Mouse (Mus musculus) limb, embryonic 10.5 days (tissue): ENCODE data around the gene Tyk2. TPM values are rescaled to one million over a fixed set of nuclear protein-coding genes. Genes with fewer than 3 reads are reported as not detected.

Experiments used
- microRNA-seq: library from miRNA; unstranded; fragments of <30 nt; microRNA quantifications from one replicate; pipeline ENCODE4, GENCODE M21; 2017
- polyA plus RNA-seq: library from polyadenylated mRNA; unstranded; fragments of >200 nt; fragmentation: Nextera tagmentation; extraction: Ambion mirVana; gene quantifications from 2 replicates; pipeline ENCODE4 v1.2.1, GENCODE M21; 2016

Tyk2 gene
- polyA plus RNA-seq, 1 experiment from 2014 or later = 15.3 TPM

Small RNAs within 50 kb of the gene (microRNA-seq; reads per million reads assigned to microRNA genes)
- 2.9 reads per million, percentile 1 among the genes with 10 or more reads in this experiment for gene Mir7082

Other genes starting within 250 kb of the Tyk2 start
- 103 and 121 TPM in 2 replicates for gene Ppan, start 243.1 kb downstream of the Tyk2 start, polyA plus RNA-seq
- gene Eif3g, start 232.6 kb downstream of the Tyk2 start, polyA plus RNA-seq = 415 and 453 TPM in 2 replicates
- gene Dnmt1, start 171.4 kb downstream of the Tyk2 start, polyA plus RNA-seq = 173 and 178 TPM in 2 replicates
- gene S1pr2, start 154.5 kb downstream of the Tyk2 start, polyA plus RNA-seq = 47.6 and 53.7 TPM in 2 replicates
- 177 and 190 TPM in 2 replicates for gene Mrpl4, start 128.5 kb downstream of the Tyk2 start, polyA plus RNA-seq
- 6.2 and 7.6 TPM in 2 replicates for gene Icam1, start 115.3 kb downstream of the Tyk2 start, polyA plus RNA-seq
- 5.1 and 5.4 TPM in 2 replicates for gene Icam4, start 101.9 kb downstream of the Tyk2 start, polyA plus RNA-seq
- gene Icam5, start 99.2 kb downstream of the Tyk2 start, polyA plus RNA-seq = 0.05 TPM in 1 of 2 replicates, not detected in the other
- 0.61 and 2.5 TPM in 2 replicates for gene Zglp1, start 64.2 kb downstream of the Tyk2 start, polyA plus RNA-seq
- 0.68 and 0.81 TPM in 2 replicates for gene Gm49373, start 58.1 kb downstream of the Tyk2 start, polyA plus RNA-seq
- 69.5 and 74.7 TPM in 2 replicates for gene Fdx1l, start 57.6 kb downstream of the Tyk2 start, polyA plus RNA-seq
- gene Gm38431, start 39.2 kb downstream of the Tyk2 start, polyA plus RNA-seq = 5.4 TPM in 2 replicates
- 109 and 115 TPM in 2 replicates for gene Raver1, start 39.2 kb downstream of the Tyk2 start, polyA plus RNA-seq
- gene Cdc37, start 18.7 kb upstream of the Tyk2 start, polyA plus RNA-seq = 434 and 487 TPM in 2 replicates
- 3.6 and 4.5 TPM in 2 replicates for gene Pde4a, start 34.5 kb upstream of the Tyk2 start, polyA plus RNA-seq
- 50.4 and 61.7 TPM in 2 replicates for gene Keap1, start 108.1 kb upstream of the Tyk2 start, polyA plus RNA-seq
- gene S1pr5, start 117.2 kb upstream of the Tyk2 start, polyA plus RNA-seq = 0.15 and 0.33 TPM in 2 replicates
- 38.5 and 41.3 TPM in 2 replicates for gene Atg4d, start 134.1 kb upstream of the Tyk2 start, polyA plus RNA-seq
- 18.9 and 19.1 TPM in 2 replicates for gene Kri1, start 156.7 kb upstream of the Tyk2 start, polyA plus RNA-seq
- 32.7 and 38.0 TPM in 2 replicates for gene Cdkn2d, start 160.2 kb upstream of the Tyk2 start, polyA plus RNA-seq
- gene Ap1m2, start 181.1 kb upstream of the Tyk2 start, polyA plus RNA-seq = 7.8 and 8.6 TPM in 2 replicates
- 68.5 and 81.1 TPM in 2 replicates for gene Slc44a2, start 189.5 kb upstream of the Tyk2 start, polyA plus RNA-seq
- 320 and 362 TPM in 2 replicates for gene Ilf3, start 236.6 kb upstream of the Tyk2 start, polyA plus RNA-seq